Mouse (Mus musculus) intestine, embryonic 15.5 days (tissue): ENCODE data around the gene Pde4d. TPM values are rescaled to one million over a fixed set of nuclear protein-coding genes. Genes with fewer than 3 reads are reported as not detected.
A peak's percentile ranks its signal among the peaks of the same experiment; 100 is the strongest.

ENCODE experiments used
- ATAC-seq: fragments of 200-750 bp; cut with Nextera tagmentation; 2 replicates; pipeline ENCODE4 v1.8.0; 2017; ENCODE audit warnings: moderate TSS enrichment, moderate library complexity
- H3K27ac ChIP-seq: fragments of 300-500 bp; sonication (generic); 2 replicates; pipeline ENCODE4 v1.5.1; 2015; ENCODE audit warnings: mild to moderate bottlenecking, inconsistent platforms
- H3K27me3 ChIP-seq: fragments of 300-500 bp; sonication (generic); replicated peaks from 2 replicates; pipeline ENCODE4 v1.6.1; 2015; ENCODE audit warnings: inconsistent platforms
- H3K36me3 ChIP-seq: fragments of 300-500 bp; sonication (generic); 2 replicates; pipeline ENCODE4 v1.6.1; 2015; ENCODE audit warnings: inconsistent platforms
- H3K4me1 ChIP-seq: fragments of 300-500 bp; sonication (generic); replicated peaks from 2 replicates; pipeline ENCODE4 v1.6.1; 2015; ENCODE audit warnings: inconsistent platforms
- H3K4me2 ChIP-seq: fragments of 300-500 bp; sonication (generic); replicated peaks from 2 replicates; pipeline ENCODE4 v1.6.1; 2015; ENCODE audit warnings: mild to moderate bottlenecking, inconsistent platforms
- H3K4me3 ChIP-seq: fragments of 300-500 bp; sonication (generic); replicated peaks from 2 replicates; pipeline ENCODE4 v1.5.1; 2015; ENCODE audit warnings: inconsistent platforms
- H3K9ac ChIP-seq: fragments of 300-500 bp; sonication (generic); 2 replicates; pipeline ENCODE4 v1.6.1; 2015; ENCODE audit warnings: inconsistent platforms
- H3K9me3 ChIP-seq: fragments of 300-500 bp; sonication (generic); 2 replicates; pipeline ENCODE4 v1.6.1; 2016; ENCODE audit warnings: inconsistent platforms
- WGBS: fragments of 180-500 bp; shearing (Covaris S2); methylation state at CpG from one replicate; pipeline ENCODE4 v1.1.7; 2015; 5-methylcytosine and 5-hydroxymethylcytosine counted together
- polyA plus RNA-seq: library from polyadenylated mRNA; unstranded; fragments of >200 nt; fragmentation: Nextera tagmentation; extraction: Ambion mirVana; gene quantifications from 2 replicates; pipeline ENCODE4 v1.2.1, GENCODE M21; 2015

Pde4d gene
- polyA plus RNA-seq, 1 experiment from 2014 or later = 18.5 TPM

DNA sequence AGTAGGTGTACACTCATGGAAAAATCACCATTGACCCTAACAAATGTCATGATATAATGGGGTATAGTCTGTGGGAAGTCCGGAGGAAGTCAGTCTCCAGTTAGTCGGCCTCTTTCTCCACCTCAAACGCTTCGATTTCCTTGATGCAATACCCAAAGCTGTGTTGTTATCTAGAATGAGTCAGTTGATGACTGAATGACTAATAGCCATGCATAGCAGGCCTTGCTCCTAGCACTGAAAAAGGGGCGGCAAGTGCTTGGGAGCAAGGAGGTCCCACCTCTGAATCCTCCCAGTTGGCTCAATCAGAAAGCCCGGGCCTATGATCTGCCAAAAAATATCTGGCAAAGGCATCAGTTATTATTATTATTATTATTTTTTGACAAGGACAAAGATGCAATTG, 1209.4 kb downstream of the Pde4d start:
- H3K36me3 ChIP-seq = no peaks in the 10 kb centered on the region
- H3K9me3 ChIP-seq = no peaks in the 10 kb centered on the region
- 64% methylated on average over 6 of the region's 6 CpGs for WGBS
- H3K9ac ChIP-seq = no peak overlapping the region
- H3K27ac ChIP-seq = no peak overlapping the region
- no peaks in the 10 kb centered on the region for H3K4me1 ChIP-seq
- no peak overlapping the region for H3K4me3 ChIP-seq
- no peak overlapping the region for H3K4me2 ChIP-seq
- H3K27me3 ChIP-seq = no peaks in the 10 kb centered on the region
- ATAC-seq = peak; percentile 55; the same call in 1 of the 2 replicates

DNA sequence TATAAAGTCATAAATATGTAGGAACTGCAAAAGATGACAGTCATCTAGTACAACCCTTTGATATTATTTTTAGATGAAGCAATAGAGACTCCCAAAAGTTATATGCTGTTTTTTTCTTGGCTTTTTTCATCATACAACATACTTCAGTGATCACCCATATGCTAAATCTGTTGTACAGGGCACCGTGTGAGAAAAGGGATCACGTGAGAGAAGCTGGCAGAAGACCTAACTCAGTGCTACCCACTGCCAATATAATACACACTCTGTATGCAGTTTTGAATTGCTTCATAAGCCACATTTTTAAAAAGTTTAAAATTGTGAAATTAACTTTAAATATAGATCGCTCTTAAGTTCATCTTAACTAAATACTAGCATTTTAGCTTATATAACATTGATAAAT, 1211.6 kb downstream of the Pde4d start:
- no peak for ATAC-seq
- WGBS = 93% methylated on average over 3 of the region's 3 CpGs

GRCm38 (mm10) chr13:109662099-109662498, 1212.4 kb downstream of the Pde4d start:
- Histone ChIP-seq H3K27me3 (no peaks in the 10 kb centered on the region), H3K4me2 (no peak overlapping the region), H3K27ac (no peak overlapping the region), H3K36me3 (no peaks in the 10 kb centered on the region), H3K4me1 (peaks cover 8% of the 10 kb centered on the region; the same call in 1 of the 2 replicates), H3K4me3 (no peak overlapping the region), H3K9ac (no peak overlapping the region), H3K9me3 (no peaks in the 10 kb centered on the region)
- ATAC-seq = no peak
- WGBS = 48% methylated on average over 5 of the region's 5 CpGs

More for the DNA sequence above, 1211.6 kb downstream of the Pde4d start:
- Histone ChIP-seq H3K4me1 (peaks cover 8% of the 10 kb centered on the region; the same call in 1 of the 2 replicates), H3K4me3 (no peak overlapping the region), H3K27ac (no peak overlapping the region), H3K4me2 (no peak overlapping the region), H3K9ac (no peak overlapping the region), H3K27me3 (no peaks in the 10 kb centered on the region), H3K9me3 (no peaks in the 10 kb centered on the region), H3K36me3 (no peaks in the 10 kb centered on the region)

DNA sequence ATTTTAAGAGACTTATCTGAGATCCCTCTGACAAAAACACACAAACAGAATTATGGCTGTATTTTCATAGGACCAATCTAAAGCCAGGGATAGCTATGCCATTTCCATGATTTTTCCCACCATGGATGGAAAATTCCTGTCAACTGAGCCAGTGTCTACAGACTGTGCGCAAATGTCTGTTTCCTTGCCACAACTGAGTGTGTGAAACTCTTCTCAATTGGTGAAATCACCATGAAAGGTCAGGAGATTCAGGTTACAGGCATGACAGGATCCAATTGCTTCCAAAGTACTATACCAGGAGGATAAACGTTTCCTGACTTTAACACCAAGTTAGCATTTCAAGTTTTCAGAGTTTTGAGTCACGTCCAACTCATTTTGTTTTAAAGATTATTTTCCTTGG, 1213.0 kb downstream of the Pde4d start:
- Histone ChIP-seq H3K4me2 (no peak overlapping the region), H3K4me1 (peaks cover 8% of the 10 kb centered on the region; the same call in 1 of the 2 replicates), H3K36me3 (no peaks in the 10 kb centered on the region), H3K27ac (no peak overlapping the region), H3K9me3 (no peaks in the 10 kb centered on the region), H3K9ac (no peak overlapping the region), H3K4me3 (no peak overlapping the region), H3K27me3 (no peaks in the 10 kb centered on the region)
- ATAC-seq = no peak
- 67% methylated on average over 3 of the region's 3 CpGs for WGBS

- Histone ChIP-seq H3K9me3 (no peaks in the 10 kb centered on the region), H3K36me3 (no peaks in the 10 kb centered on the region), H3K4me3 (no peak overlapping the region), H3K4me1 (peaks cover 8% of the 10 kb centered on the region; the same call in 1 of the 2 replicates), H3K27me3 (no peaks in the 10 kb centered on the region), H3K4me2 (no peak overlapping the region), H3K9ac (no peak overlapping the region), H3K27ac (no peak overlapping the region)
- peak; percentile 37 for ATAC-seq
- whole genome bisulfite sequencing = 56% methylated on average over 10 of the region's 10 CpGs
Observed at GRCm38 (mm10) chr13:109664956-109665802, 1215.4 kb downstream of the Pde4d start.

DNA sequence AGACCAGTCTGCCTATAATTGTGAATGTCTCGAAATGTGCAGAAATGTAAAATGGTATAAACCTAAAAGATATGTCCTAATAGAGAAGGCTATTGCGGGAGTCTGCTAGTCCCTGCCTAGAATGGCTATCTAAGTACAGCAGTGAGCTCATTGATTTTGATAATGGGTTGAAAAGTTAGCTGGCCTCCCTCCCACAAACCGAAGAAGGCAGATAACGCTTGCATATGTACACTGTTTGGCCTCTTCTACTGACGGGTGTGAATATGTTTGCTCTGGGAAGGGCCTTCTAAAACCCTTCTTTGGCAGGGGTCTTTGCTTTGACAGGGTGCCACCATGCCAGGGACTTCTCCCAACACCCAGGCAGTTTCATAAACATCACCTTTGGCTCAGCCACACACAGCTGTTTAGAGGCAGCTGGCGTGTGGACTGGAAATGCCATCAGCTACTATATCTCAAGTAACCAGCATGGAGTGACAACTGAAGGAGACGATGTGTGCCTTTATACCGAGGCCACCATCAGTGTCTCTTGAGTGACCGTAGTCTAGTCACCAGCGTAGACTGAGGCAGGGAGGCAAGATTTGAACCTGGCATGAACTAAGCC, 1216.2 kb downstream of the Pde4d start:
- Histone ChIP-seq H3K4me2 (no peak overlapping the region), H3K27me3 (no peaks in the 10 kb centered on the region), H3K9ac (no peak overlapping the region), H3K27ac (no peak overlapping the region), H3K4me1 (peaks cover 8% of the 10 kb centered on the region; the same call in 1 of the 2 replicates), H3K4me3 (no peak overlapping the region), H3K36me3 (no peaks in the 10 kb centered on the region), H3K9me3 (no peaks in the 10 kb centered on the region)
- 68% methylated on average over 10 of the region's 10 CpGs for WGBS
- ATAC-seq = peak; percentile 87

- Histone ChIP-seq H3K4me2 (no peak overlapping the region), H3K9me3 (no peaks in the 10 kb centered on the region), H3K36me3 (no peaks in the 10 kb centered on the region), H3K4me1 (peaks cover 8% of the 10 kb centered on the region; the same call in 1 of the 2 replicates), H3K27ac (no peak overlapping the region), H3K27me3 (no peaks in the 10 kb centered on the region), H3K4me3 (no peak overlapping the region), H3K9ac (no peak overlapping the region)
- 83% methylated on average over 4 of the region's 4 CpGs for WGBS
- ATAC-seq = no peak
Observed at GRCm38 (mm10) chr13:109669965-109670364, 1220.2 kb downstream of the Pde4d start.

- Histone ChIP-seq H3K27me3 (no peaks in the 10 kb centered on the region), H3K9ac (no peak overlapping the region), H3K36me3 (no peaks in the 10 kb centered on the region), H3K4me3 (no peak overlapping the region), H3K27ac (no peak overlapping the region), H3K4me2 (no peak overlapping the region), H3K4me1 (no peaks in the 10 kb centered on the region), H3K9me3 (no peaks in the 10 kb centered on the region)
- 63% methylated on average over 8 of the region's 8 CpGs for WGBS
- no peak for ATAC-seq
Observed at GRCm38 (mm10) chr13:109671589-109672347, 1222.0 kb downstream of the Pde4d start.

GRCm38 (mm10) chr13:109677047-109677446, 1227.3 kb downstream of the Pde4d start:
- Histone ChIP-seq H3K36me3 (no peaks in the 10 kb centered on the region), H3K9ac (no peak overlapping the region), H3K4me3 (no peak overlapping the region), H3K9me3 (no peaks in the 10 kb centered on the region), H3K4me1 (no peaks in the 10 kb centered on the region), H3K4me2 (no peak overlapping the region), H3K27ac (no peak overlapping the region), H3K27me3 (no peaks in the 10 kb centered on the region)
- ATAC-seq = no peak
- WGBS = 47% methylated on average over 4 of the region's 4 CpGs

DNA sequence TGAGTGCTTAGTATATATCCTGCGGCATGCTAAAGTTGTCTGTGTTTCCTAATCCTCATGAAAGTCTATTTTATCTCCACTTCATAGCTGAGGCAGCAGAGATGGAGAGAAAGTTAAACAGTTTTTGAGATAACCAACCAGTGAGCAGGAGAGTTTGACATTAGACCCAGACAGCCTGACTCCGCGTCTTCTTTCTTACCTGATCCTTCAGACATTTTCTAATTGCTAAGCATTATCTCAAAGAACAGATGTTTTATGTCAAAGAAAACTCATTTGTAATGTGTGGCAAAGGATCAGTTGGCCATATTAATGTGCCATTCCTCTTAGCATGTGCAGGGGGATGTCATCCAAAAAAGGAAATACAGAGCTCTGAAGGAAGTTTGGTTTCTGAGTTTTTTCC, 1227.9 kb downstream of the Pde4d start:
- no peaks in the 10 kb centered on the region for H3K4me1 ChIP-seq
- H3K9ac ChIP-seq = no peak overlapping the region
- H3K27ac ChIP-seq = no peak overlapping the region
- H3K4me3 ChIP-seq = no peak overlapping the region
- no peak for ATAC-seq
- H3K27me3 ChIP-seq = no peaks in the 10 kb centered on the region
- H3K9me3 ChIP-seq = no peaks in the 10 kb centered on the region
- no peaks in the 10 kb centered on the region for H3K36me3 ChIP-seq
- H3K4me2 ChIP-seq = no peak overlapping the region
- 45% methylated on average over 3 of the region's 3 CpGs for WGBS

DNA sequence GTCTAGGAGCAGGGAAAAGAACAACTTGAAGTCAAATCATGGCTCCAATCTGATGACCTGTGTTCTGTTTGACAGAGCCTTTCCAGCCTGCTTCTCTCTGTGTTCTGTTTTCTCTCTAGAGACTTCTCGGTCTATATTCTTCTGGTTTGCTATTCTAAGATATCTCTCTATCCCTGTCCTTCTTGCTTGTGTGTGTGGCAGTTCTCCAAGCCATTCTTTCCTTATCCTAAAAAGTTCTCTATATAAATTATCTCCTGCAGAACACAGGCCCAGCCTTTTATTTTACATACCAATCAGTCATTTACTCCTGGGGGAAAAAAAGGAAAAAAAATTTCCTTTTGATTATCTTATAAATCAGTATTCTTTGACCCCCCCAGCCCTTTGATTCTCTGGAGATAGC, 1229.2 kb downstream of the Pde4d start:
- no peaks in the 10 kb centered on the region for H3K4me1 ChIP-seq
- no peak for ATAC-seq
- H3K4me2 ChIP-seq = no peak overlapping the region
- no peak overlapping the region for H3K27ac ChIP-seq
- no peaks in the 10 kb centered on the region for H3K36me3 ChIP-seq
- 77% methylated on average over 1 of the region's 1 CpGs for WGBS
- H3K9me3 ChIP-seq = no peaks in the 10 kb centered on the region
- no peaks in the 10 kb centered on the region for H3K27me3 ChIP-seq
- H3K9ac ChIP-seq = no peak overlapping the region
- no peak overlapping the region for H3K4me3 ChIP-seq

DNA sequence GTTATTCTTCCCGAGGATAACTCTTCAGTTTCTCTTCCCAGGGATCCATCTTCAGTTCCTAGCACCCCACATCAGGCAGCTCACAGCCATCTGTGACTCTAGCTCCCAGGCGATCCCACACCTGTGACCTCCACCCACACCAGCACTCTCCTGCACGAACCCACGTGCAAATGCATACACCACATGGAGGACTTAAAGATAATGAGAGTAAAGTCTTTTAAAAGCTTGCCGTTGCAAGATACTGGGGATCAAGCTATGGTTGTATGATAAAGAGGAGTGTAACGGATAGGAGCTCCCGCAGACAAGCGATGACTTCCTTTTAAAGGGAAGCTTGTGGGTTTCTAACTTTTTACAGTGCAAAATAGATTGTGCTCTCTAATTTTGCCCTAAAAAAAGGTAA, 1230.5 kb downstream of the Pde4d start:
- 85% methylated on average over 8 of the region's 8 CpGs for WGBS
- no peaks in the 10 kb centered on the region for H3K36me3 ChIP-seq

More for the DNA sequence above, 1230.5 kb downstream of the Pde4d start:
- no peaks in the 10 kb centered on the region for H3K27me3 ChIP-seq
- H3K4me3 ChIP-seq = no peak overlapping the region
- no peaks in the 10 kb centered on the region for H3K9me3 ChIP-seq
- H3K4me1 ChIP-seq = peaks cover 2% of the 10 kb centered on the region; the same call in 1 of the 2 replicates
- no peak overlapping the region for H3K27ac ChIP-seq
- no peak overlapping the region for H3K9ac ChIP-seq
- no peak for ATAC-seq
- H3K4me2 ChIP-seq = no peak overlapping the region
